Mouse (Mus musculus) kidney, adult 18-20 months (tissue): ENCODE measurements at regions not wholly inside any gene's neighbourhood (a gene's known extent, or its start where the extent isn't known, plus 50 kb on each side); places are given as distances from the start of the nearest gene placed in this dataset.
A peak's percentile ranks its signal among the peaks of the same experiment; 100 is the strongest.

ENCODE experiments used
- DNase-seq: peaks from one replicate; pipeline ENCODE4 v3.0.0; 2021

DNA sequence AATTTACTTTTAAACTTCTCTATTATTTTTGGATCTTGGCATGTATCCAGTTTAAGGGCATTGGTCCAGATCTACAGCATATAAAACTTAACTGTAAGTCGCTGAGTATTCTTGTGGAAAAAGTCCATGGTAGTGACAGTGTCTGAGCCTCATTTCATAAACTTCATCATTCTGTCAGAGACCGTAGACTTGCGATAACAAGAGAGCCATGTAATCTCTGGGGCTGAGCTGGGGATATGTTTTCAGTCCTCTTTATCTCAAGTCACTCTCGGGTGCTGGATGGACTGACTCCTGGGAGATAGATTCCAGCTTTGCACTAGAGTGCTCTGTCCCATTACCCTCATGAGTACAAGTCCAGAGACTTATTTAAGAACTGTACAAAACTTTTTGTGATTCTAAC is 362.0 kb downstream of the Fat4 start:
- DNase-seq: no peak

DNA sequence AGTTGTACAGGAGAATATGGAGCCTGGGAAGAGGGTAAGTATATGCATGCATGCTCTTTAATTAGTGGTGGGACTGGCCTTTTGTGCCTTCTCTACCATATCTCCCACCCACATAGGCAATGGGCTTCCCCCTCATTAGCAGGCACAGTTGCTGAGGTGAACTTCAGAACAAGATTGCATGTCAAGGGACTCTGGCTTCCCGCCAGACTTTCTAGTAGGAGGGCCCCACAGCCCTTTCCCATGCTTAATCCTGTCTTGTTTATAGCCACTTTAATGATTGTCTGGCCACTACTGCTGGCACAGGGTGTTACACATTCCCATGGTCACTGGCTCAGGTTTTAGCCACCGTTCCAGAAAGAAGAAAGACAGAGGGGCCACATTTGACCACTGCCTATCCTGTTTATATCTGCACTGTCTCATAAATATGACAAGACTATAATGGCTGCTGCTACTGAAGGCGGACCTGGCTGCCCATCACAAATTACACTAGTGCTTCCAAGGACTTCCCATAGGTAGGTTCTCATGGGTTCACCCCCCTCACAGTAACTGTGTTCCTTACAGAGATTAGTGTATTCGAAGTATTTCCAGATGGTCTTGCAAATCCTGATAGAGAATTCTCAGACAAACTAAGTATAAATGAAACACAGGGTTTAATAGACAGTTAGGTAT is 362.6 kb downstream of the Fat4 start:
- DNase-seq: peak; percentile 2

DNA sequence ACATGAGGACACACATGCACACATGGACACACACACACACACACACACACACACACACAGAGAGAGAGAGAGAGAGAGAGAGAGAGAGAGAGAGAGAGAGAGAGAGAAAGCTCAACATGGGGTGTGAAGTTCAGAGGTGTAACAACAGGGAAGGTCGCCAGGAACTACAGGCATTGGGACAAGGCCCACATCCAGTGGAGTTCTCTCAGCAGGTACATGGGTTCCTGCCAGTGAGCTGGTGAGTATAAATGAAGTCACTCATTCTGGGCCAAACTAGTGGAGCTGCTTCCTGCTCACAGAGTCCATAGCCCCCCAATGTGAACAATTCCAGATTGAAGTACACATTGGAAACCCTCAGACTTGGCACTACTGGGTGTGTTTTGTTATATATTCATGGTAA is 366.3 kb downstream of the Fat4 start:
- DNase-seq: no peak

DNA sequence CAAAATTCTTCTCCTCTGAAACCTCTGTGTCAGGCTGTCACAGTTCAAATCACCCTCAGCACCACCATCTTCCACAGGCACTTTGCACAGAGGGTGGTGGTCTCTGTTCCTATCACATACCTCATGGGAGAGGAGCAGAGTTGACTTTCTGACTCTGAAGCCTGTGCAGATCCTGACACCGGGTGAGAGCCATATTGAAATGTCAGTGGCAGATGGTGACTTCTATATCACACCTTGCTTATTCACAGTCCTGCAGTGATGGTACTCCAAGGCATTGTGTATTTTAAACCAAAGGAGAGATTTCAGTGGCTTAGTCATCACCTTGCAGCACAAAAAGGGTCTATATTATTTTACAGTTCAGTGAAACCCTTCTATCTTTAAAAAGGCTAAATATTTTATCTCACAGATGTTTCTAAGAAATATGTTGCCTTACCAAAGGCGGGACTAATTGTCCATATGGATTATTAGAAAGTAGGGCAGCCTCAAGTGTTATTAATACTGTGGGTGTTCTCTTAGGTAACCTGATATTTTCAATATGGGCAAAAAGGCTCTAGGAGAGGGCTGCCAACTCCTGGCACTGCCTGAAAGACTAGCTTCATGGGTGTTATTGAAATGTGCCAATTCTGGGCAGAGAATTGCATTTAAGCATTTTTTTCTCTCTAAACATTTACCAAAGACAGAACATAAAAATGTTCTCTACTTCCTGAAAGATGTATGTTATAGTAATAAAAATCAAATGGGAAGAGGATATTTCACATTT is 378.1 kb downstream of the Fat4 start:
- DNase-seq: no peak

DNA sequence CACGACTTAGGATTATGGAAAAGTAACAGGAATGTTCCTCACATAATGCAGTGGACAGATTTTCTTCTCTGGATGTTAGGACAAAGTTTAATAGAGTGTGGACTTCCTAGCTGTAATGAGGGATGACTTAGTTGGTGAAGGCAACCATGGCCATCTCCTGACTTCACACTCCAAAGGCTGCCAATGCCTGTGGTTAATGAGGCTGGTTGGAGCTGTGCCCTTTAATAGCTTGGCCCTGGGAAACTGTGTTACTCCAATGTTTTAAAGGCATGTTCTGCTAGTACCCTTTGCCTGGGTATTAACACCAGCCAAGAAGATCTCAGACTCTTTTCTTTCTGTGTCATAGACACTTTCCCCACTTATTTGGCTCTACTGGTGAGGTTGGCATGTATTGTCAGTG is 378.9 kb downstream of the Fat4 start:
- DNase-seq: no peak

DNA sequence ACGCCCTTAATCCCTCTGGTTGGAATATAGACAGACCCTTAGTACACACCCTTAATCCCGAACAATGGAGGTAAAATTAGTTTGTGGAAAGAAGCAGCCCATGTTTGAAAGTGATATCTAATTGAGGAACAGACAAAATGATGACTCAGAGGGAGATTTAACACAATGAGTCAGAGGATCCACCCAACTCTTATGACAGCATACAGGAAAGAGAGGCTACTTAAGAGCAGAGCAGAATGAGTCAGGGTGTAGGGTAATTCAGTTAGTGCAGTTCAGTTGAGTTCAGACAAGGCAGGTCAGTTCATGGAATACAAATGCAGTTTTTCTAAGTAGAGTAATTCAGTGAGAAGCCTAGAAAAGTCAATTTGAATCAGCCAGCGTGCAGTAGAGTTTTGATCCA is 382.6 kb downstream of the Fat4 start:
- DNase-seq: no peak

DNA sequence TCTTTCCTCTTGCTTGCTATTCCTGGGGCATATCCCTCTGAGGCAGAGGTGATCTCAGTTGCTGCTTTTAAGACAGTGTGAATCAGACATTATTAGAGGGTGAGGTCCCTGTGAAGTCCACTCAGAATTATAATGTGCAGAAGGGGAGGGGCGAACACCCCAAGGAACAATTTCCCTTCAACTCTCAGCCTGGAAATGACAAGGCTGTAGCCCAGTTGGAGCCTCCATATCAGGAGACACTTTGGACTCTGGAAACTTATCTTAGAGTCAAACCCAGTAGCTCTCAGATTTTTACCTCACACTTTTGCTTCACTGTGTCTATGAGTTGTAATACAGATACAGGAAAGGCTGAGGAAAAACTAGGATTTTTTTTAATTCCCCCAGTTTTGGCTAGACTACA is 385.9 kb downstream of the Fat4 start:
- DNase-seq: no peak

DNA sequence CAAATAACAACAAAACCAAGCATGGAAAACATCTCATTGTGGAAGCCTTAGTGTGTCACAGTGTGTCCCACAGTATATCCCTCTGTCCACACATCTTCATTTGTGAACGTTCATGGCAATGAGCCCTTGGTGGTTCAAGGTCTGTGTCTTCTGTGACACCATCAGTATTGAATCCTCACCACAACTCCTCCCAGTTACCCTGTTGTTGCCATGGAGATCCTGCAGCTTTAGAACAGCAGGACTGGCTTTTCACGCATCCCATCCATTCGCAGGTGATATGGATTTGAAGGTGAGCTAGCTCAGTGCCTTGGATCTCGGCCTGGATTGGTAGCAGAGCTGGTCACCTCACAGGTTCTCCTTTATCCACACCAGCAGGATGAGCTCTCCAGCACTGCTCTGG is 390.2 kb downstream of the Fat4 start:
- DNase-seq: no peak

DNA sequence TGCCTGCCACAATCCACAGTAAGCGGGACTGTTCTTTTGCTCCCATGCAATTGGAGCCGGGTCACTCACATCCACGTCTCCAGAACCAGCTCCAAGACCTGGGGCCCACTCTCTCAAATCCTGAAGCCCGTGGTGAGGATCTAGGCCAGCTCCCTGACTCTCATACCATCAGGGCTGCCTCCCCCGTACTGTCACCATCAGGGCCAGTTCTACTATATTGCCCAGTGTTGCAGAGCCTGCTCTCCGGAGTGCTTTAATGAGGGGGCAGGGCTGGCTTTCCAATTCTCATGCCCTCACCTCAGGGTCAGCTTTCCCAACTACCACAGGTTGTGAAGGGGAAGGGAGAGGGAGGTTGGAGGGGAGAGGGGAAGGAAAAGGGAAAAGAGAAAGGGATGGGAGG is 390.6 kb downstream of the Fat4 start:
- DNase-seq: no peak

DNA sequence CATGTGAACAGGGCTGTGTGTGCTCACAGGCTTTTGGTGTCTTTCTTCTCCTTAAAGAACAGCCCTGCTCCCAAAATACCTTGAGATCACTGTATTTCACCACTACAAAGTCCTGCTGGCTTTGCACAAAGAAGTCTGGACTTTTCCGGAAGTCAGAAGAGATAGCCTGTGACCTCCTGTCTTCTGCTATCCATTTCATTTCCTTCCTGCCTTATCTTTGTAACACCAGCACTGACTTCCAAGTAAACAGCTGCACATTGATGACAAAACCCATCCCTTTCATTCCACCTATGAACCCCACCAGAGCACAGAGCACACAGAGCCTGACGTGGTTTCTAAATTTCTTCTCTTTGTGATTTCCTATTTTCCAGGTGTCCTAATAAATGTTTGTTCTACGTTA is 408.5 kb downstream of the Fat4 start:
- DNase-seq: no peak

DNA sequence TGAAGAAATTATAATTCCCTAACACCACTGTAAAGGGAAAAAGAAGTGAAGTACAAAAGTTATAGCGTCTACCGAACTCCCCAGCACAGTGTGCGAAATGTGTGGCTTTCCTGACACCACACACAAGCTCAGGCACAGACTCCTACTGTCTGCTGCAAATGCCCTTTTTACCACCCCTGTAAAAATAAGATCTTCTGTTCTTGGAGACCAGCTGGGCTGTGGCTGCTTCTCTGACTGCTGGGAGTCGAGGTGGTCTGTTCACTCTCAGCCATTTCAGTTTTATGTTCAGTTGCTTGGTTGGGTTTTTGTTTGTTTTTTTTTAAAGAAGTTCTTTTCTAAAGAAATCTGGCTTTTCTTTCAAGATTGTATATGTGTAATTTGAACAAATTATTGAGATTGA is 409.5 kb downstream of the Fat4 start:
- DNase-seq: no peak

DNA sequence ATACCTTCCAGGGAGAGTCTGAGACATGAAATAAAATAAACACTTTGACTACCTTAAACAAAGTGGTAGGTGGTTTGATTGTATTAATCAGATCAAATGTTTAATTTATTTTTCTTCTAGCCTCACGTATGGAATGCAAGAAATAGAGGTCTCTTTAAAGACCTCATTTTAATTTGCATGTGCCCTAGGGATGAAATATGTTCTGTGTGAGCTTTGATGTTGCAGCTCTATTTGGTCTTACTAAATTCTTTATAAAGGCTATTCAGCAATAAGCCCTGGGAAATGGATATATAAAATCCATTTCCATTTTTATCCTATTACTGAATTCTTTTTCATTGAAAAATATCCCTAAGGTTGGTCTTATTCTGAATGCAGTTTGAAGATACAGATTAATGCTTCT is 422.7 kb downstream of the Fat4 start:
- no peak for DNase-seq

DNA sequence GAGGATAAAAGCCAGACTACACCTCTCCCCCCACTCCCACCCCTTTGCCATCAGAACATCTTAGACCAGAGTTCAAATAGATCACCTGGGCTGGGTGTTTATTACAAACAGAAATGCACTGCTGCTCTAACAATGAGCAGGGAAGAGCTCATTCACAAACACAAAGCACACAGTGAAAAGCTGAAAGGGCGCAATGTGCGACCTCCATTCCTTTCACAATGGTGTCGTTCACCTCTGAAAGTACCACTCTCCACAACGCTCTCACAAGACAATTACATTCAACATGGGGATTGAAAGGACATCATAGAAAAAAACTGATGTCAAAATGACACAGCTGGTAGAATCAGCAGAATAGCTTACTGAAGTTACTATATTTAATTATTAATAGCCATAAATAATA is 426.8 kb downstream of the Fat4 start:
- no peak for DNase-seq

DNA sequence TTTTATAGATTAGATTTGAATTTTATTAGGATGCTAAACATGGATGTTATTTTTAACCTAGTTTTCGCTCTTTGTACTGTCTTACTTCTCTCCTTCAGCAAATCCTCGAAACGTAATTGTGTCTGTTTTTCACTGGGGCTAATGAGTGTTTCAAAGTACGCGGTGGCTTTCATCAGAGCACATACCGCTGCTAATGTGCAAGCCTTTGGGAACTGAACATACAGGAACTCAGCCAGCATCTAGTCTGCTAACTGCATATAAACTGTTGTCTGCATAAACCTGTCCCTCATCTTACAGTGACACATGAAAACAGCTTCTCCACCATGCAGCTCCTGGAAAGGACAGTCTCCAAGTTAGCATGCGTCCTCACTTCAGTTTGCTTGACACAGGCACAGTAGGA is 434.1 kb downstream of the Fat4 start:
- no peak for DNase-seq

DNA sequence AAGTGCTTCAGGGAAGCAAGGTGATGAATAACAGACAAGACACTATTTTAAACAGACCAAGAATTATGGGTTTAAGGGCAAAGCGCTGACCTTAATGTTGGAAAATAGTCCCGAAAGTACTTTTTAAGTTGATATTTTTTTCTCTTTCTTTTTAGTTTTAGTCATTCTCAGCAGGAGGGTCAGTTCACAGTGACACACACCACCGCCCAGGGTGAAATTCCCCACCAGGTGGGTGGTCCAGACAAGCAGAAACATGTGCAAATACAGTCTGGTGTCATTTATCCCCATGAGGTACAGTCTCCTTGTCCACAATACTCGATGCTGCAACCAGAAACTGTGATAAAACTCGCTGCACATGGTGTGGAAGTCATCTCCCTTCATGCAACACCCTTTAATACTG is 435.5 kb downstream of the Fat4 start:
- no peak for DNase-seq

DNA sequence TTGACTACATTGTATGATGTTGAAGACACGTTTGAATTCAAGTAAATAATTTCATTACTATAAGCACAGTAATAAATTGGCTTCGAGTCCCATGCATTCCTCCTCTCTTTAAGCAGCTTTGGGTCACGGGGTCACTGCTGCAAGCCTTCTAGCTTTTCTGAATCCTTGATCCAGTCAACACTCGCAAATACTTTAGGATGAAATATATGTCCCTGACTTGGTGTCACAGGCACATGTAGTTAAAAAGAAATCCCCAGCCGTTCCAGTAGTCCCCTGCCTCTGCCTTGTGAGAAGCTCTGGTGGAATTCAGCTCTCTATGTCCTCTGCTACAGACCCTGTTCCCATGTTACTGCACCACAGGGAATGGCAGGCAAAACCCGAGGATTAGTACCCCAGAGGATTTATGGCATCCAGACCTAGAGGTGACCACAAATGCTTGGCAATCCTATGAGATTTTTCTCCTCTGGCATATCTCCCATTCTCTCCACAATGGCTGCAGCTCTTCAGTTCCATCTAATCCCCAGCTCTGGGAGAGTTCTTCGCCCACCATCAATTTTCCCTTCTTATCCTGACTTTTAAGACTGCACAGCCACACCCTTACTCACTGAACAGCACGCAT is 449.0 kb downstream of the Fat4 start:
- no peak for DNase-seq

DNA sequence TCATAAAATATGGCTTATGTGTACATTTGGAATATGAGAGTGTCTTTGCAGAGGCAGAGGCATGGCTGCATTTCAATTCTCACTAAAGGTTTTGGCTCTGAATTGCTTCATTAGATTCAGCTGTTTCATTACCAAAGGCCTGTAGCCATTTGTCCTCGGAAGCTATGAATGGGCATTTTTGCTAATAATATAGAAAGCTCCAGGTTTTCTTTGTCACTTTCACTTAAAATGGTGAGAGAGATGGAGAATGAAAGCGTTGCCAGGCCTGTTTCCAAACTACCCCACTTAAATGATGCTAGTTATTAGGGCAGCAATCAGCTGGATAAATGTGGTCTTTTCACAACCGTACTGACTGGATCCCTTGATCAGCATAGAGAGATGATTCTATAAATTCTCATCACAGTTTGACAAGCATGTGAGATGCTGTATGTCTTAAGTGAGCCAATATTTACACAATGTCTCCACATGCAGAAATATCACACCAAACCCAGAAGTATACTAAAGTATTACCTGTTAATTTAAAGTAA is 454.5 kb downstream of the Fat4 start:
- DNase-seq: no peak

DNA sequence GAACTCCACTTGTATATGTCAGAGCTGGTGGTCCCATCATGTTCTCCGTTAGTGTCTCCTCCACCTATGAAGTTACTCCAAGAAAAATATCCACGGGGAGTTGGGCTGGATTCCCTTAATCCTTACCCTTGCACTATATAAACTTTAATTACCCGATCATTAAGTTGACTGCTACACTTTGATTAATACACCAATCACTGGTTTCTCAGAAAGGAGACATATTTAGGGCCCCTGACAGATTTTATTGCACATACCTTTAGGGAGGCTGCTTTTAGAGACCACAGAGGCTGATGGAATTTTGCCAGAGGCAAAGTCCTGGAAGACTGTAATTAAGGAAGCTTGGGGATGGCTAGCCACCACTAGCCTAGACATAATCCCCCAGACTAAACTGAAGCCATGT is 457.3 kb downstream of the Fat4 start:
- no peak for DNase-seq

DNA sequence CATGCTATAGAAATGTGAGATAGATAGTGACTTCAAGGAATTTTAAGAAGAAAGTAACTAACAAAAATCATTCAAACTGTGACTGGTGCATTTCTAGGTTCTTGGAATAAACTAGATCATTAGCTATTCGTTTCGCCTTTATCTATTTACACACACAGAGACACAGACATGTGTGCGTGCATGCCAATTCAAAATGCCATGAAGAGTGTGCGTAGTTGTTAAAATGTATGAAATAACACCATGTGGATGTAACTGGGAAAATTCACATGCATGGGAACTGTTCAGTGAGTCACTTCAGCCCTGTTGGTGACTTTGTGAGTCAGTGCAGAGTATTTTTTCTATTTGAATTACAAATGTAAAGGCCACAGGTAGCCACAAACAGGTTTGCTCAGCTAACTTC is 460.8 kb downstream of the Fat4 start:
- DNase-seq: no peak

DNA sequence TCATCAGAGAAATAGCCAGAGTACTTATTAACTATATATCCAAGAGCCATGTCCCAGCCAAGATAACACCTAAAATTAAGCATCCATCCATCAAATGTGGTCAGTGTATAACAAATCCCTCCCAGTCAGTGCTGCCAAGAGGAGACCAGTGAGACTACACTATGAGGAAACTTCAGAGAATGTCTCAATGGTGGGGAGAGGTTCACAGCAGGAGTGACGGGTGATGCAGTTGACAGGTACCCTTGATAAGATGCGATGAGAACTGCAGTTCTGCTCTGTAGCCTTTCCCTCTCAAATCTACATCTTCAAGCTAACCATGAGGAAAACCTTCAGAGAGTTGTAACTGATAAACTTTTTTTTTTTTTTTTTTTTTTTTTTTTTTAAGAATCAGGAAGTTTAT is 470.3 kb downstream of the Fat4 start:
- no peak for DNase-seq

DNA sequence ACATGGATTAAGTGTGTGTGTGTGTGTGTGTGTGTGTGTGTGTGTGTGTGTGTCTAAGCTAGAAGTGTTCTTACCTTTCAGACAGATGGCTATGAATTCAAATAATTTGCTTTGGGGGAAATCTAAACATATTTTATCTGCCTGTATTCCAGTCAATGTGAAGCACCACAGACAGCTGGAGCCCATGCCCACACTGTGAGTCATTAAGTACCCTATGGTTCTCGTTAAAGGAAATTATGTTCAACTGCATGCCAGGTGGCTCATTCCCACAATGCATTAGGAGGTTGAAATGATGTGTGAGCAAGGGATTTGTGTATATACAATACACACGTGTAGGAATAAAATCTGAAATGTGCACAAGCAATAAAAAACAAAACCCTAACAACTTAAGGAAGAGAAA is 473.5 kb downstream of the Fat4 start:
- DNase-seq: no peak

DNA sequence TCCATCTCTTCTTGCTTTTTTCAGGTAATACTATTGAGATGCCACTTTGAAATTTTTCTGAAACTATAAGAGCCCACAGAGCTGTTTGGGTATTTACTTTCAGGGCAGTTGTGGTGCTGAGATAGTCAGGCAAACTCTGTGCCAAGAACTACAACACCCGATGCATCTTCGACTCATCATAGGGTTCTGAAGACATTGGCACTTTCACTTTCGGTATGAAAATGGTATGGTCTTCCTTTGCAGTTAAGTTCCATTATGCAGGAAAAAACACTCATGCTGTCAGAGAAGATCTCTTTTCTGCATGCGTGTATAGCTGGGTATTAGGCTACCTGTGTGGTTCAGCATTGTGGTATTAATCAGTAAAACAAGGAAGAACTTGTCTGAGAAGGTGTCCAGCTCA is 484.2 kb downstream of the Fat4 start:
- DNase-seq: no peak

DNA sequence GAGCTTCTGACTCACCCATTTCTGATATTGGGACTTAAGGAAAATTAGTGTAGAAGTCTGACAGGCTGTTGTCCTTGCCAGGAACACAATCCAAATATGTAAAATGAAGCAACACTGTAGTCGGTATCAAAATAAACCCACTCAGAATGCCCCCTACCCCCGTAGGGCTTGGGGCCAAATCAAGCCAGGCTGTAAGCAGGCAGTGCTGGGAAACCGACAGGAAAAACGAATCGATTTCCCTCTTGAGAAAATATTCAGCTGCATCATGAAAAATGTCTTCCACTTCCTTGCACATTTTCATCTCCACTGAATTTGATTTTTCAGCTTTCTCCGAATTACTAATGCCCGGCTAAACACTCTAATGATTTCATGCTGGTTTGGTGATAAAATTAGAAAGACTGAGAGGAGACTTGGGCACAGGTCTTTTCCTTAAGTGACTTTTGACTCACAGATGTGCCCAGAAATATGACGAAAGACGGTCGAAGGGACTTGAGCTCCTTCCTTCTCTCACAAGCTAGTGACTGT is 485.7 kb downstream of the Fat4 start:
- DNase-seq: no peak

DNA sequence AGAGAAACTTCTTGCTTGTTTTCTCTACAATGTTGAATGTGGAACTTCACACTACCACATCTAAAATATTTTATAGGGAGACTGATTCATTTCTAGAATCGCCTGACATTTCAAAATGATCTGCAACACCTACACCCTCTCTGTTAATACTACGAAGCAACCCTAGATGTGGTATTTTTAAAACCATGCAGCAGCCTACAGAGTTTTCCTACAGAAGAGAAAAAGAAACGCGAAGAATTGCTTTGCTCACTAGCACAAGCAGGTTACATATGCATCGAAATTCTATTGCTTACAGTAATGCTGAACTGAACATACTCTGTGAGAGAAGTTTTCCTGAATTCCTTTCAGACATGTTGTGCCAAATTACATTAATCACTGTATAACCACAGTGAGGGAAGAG is 488.7 kb downstream of the Fat4 start:
- DNase-seq: no peak
